Mouse (Mus musculus) olfactory bulb, adult 2 months (tissue): ENCODE results near the gene Tollip.

Source experiments
- CTCF ChIP-seq: fragments of 200-500 bp; IDR thresholded peaks from 2 replicates; pipeline ENCODE4 v1.5.1; 2012; ENCODE audit warnings: low read depth, mild to moderate bottlenecking, low read length, moderate library complexity; ENCODE audit not compliant: insufficient read depth
- POLR2A ChIP-seq: fragments of 200-500 bp; IDR thresholded peaks from 2 replicates; pipeline ENCODE4 v1.6.1; 2012; ENCODE audit warnings: mild to moderate bottlenecking, low read depth, low read length, moderate library complexity; ENCODE audit not compliant: insufficient read depth

DNA sequence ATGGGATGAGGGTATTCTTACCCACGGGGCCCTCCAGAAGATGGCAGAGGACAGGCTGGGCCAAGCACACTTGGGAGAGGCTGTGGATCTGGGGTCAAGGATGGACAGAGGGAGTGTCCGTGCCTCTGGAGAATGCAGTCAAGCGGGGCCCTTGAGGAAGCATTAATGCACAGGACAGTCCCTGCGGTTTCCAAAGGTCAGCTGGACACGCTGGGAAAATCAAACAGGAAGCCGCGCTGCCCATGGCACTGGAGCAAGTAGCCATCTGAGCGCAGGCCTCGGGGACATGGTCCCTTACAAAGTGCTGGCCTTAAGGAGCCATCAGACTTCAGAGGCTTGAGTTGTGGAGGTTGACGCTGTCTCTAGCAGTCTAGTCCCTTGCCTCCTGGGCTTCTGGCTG is 78.0 kb downstream of the Tollip start:
- TF ChIP-seq CTCF (no peak), POLR2A (no peak)
